Mouse (Mus musculus) ovary, postnatal 10 days (tissue): ENCODE data around the gene Fam104a.

ENCODE experiments used
- DNase-seq: peaks from one replicate; pipeline ENCODE4 v3.0.0; 2022; ENCODE audit warnings: low spot score

The Fam104a gene

GRCm38 (mm10) chr11:113683957-113684706 lies at the start of gene Fam104a, which contains the start of gene D11Wsu47e:
Fam104a (minus strand) TSS chr11:113684155.
D11Wsu47e (plus strand) TSS chr11:113684412.
- peak; percentile 94 for DNase-seq

- no peak for DNase-seq
Measured at GRCm38 (mm10) chr11:113731945-113732612, 48.1 kb upstream of the Fam104a start.

- no peak for DNase-seq
Measured at GRCm38 (mm10) chr11:113730879-113731278, 46.9 kb upstream of the Fam104a start.

DNA sequence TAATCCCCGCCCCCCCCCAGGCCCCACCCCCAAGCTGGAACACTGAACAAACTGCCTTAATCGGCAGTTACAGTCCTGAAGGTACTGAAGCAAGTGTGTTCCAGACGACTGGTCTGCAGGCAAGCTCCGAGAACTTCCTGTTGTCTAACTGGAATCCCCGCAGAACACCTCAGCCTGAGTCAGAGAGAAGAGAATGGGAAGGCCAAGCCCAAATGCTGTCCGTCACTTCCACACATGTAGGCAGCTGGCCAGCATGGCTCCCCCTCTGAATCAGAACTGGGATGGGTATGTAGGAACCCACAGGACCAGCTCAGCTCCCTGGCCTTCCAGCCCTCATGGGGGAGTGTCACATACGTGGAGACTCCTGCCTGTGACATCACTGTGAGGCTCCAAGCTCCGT lies 46.0 kb upstream of the Fam104a start:
- DNase-seq = no peak

DNA sequence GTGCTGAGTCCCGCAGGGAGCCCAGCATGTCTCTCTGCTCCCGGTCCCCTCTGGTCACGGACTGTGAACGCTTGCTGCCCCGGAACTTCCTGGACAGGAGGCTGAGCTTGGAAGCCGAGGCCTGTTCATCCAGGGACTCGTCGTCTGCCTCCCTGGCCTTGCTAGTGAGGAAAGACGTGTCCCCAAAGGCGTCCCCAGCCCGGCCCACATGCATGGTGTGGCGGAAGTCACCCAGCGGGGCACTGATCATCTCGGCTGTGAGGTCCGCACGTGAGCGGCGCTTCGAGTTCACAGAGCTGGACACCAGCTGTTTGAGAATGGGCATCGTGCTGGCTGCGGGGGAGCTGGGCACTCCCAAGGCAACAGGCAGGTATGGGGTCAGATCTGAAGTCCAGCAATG lies 45.3 kb upstream of the Fam104a start:
- DNase-seq = no peak

GRCm38 (mm10) chr11:113727992-113728391 lies 44.0 kb upstream of the Fam104a start:
- DNase-seq = no peak

DNA sequence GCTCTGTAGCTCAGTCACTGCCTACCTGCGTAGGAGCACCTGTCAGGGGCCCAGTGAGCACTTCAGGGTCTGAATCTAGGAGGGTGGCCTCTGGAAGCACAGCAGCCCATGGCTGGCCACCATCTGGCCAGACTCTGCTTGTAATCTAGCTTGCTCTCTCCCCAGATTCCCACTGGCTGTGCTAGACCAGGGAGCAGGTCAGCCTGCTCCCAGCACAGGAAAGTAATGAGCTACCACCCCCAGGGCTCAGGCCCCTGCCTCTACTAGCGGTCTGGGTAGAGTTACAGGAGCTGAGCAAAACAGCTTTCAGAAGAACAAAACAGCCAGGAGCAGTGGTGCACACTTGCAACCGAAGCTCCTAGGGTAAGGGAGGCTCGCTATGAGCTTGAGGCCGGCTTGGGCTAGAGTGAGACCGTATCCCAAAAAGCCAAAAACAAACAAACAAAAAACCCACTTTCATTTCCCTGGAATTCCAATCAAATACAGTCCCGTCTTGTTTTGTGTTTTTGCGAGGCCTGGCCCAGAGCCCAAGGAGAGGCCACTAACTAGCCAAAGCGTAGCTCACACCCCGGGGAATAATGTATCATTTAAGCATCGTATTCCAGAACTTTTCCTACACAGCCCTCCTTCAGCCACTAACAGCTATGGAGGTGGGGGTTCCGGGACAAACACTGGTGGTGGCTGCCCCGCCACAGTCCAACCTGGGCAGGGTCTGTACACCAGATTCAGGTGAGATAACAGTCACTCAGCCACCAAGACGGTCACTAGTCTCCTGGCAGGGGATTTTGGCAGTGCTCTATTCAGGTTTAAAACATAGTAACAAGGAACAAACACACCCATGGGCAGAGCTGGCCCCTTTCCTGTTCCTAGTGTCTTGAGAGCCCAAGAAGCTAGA lies 43.3 kb upstream of the Fam104a start:
- no peak for DNase-seq

- DNase-seq = no peak
Measured at GRCm38 (mm10) chr11:113725235-113726048, 41.5 kb upstream of the Fam104a start.

- DNase-seq = no peak
Measured at GRCm38 (mm10) chr11:113722405-113723090, 38.6 kb upstream of the Fam104a start.

- no peak for DNase-seq
Measured at GRCm38 (mm10) chr11:113717767-113718424, 33.9 kb upstream of the Fam104a start.

DNA sequence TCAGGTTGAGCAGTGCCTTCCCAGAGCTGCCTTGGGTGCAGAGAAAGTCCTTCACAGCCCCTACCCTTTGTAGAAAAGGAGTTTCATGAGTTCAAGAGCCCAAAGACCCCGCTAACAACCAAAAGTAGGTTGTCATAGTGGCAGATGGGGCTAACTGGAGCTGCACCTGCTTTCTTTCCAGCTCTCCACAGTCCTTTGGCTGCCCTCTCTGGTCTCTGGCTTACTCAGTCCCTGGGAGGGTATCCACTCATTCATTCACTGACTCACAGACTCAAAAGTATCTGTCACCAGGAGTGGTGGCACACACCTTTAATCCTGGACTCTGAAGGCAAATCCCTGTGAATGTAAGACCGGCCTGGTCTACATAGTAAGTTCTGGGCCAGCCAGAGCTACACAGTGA lies 32.2 kb upstream of the Fam104a start:
- DNase-seq = no peak

- no peak for DNase-seq
Measured at GRCm38 (mm10) chr11:113715078-113715674, 31.2 kb upstream of the Fam104a start.

DNA sequence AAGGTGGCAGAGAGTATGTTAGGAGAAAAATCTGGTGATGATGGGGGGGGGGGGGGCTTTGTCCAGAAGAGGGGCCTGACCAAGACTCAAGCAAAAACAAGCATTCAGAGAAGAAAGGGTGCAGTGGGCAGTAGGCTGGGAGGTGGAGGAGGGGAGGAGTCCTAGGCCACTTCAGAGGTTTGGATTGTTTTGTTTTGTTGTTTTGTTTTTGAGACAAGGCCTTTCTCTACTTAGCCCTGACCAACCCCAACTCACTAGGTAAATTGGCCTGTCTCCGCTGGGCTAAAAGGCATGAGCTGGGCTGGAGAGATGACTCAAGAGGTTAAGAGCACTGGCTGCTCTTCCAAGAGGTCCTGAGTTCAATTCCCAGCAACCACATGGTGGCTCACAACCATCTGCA lies 27.1 kb upstream of the Fam104a start:
- DNase-seq = no peak

DNA sequence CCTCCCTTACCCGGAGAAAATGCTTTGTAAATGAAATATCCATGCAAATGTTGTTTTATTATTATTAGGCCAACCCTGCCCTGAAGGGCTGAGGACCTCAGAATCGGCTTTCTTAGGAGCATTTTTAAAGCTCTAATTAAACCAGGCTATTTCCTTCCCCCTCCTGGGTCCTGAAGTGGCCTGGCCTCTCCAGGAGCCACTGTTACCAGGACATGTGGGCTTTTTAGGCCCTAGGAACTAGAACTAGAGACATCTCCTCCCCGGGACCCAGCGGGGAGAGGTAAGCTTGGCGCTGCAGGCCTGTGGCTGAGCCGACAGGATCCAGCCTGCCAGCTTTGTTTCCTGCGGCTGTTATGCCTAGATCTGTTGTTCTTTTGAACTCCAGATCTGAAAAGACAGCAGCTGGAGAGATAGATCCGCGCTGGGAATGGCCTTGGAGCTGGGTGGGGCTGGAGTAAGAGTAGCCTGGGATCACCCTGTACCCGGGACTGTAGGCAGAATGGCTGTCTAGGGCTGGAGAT lies 26.4 kb upstream of the Fam104a start:
- DNase-seq = no peak

DNA sequence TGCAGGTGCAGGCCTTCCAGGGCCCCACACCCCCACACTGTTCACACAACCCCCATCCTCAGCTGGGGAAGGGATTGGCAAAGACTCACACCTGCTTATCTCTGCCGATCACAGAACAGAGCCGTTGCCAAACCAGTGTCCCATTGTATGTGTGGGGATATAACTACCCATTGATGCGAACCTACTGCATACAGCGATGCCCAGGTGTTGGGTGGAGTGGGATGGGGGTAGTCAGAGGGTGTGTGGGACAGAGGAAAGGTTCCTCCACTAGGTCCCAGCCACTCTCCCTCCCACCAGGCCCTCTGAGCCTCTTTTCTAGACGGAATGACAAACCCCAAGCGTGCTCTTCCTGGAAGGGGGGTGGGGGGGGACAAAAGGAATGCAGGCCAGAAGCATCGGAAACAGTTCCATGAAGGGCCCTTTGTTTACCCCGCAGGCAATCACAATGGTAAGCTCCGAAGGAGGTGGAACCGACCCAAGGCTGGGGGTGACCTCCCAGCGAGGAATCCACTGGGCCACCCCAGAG lies 25.8 kb upstream of the Fam104a start, which contains the start of gene Cpsf4l:
Cpsf4l (minus strand) TSS at position 287 of the 526 bp plus-strand sequence.
- no peak for DNase-seq

GRCm38 (mm10) chr11:113709272-113709671 lies 25.3 kb upstream of the Fam104a start:
- no peak for DNase-seq

DNA sequence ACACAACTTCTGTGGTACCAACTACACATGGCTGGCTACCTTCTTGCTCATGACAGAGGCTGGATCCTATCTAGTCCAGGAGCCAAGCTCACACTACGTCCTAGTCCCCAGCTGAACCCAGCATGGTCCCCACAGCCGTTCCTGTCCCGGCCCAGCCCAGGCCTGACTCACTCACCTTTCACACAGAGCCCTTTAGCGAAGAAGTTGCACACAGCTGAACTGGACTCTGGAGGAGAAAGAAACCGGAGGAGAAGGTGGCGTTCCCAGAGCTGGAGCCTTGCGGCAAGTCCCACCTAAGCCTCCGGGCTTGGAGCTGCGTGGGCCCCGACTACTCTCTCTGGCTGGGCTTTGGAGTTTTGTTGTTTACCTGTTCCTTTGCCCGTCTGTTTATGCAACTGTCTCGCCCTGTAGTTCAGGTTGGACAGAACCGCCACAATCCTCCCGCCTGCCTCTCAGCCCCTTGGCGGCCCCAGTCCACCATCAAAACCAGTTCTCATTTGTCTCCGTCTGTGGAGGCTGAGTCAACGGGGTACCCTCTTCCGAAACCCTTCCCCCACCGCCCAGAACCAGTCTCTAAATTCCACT lies 24.8 kb upstream of the Fam104a start:
- DNase-seq = no peak

- DNase-seq = no peak
Measured at GRCm38 (mm10) chr11:113705966-113706652, 22.2 kb upstream of the Fam104a start.
